Mouse (Mus musculus) midbrain, embryonic 16.5 days (tissue): ENCODE results near the gene Oip5. TPM values are rescaled to one million over a fixed set of nuclear protein-coding genes. Genes with fewer than 3 reads are reported as not detected.
A peak's percentile ranks its signal among the peaks of the same experiment; 100 is the strongest.
"Not testable (repeated sequence)": the region's sequence is repeated elsewhere in the genome, so short reads cannot be mapped to it uniquely, and the experiment has no call there.

Experiments
- ATAC-seq: fragments of 200-750 bp; cut with Nextera tagmentation; 2 replicates; pipeline ENCODE4 v1.8.0; 2017; ENCODE audit warnings: moderate TSS enrichment
- H3K27ac ChIP-seq: fragments of 300-500 bp; sonication (generic); 2 replicates; pipeline ENCODE4 v1.5.1; 2014; ENCODE audit warnings: mild to moderate bottlenecking, low read length, mixed read lengths
- H3K27me3 ChIP-seq: fragments of 300-500 bp; sonication (generic); 2 replicates; pipeline ENCODE4 v1.6.1; 2014; ENCODE audit warnings: low read depth, low read length, mixed read lengths; ENCODE audit not compliant: control insufficient read depth, insufficient read depth
- H3K36me3 ChIP-seq: fragments of 300-500 bp; sonication (generic); 2 replicates; pipeline ENCODE4 v1.6.1; 2014; ENCODE audit warnings: mild to moderate bottlenecking, low read length, moderate library complexity, mixed read lengths; ENCODE audit not compliant: control insufficient read depth, insufficient read depth
- H3K4me1 ChIP-seq: fragments of 300-500 bp; sonication (generic); 2 replicates; pipeline ENCODE4 v1.6.1; 2014; ENCODE audit warnings: mild to moderate bottlenecking, low read length, mixed read lengths; ENCODE audit not compliant: control insufficient read depth, insufficient read depth
- H3K4me2 ChIP-seq: fragments of 300-500 bp; sonication (generic); 2 replicates; pipeline ENCODE4 v1.6.1; 2014; ENCODE audit warnings: mild to moderate bottlenecking, low read length, mixed read lengths
- H3K4me3 ChIP-seq: fragments of 300-500 bp; sonication (generic); 2 replicates; pipeline ENCODE4 v1.5.1; 2014; ENCODE audit warnings: low read depth, mild to moderate bottlenecking, low read length, moderate library complexity, mixed read lengths
- H3K9ac ChIP-seq: fragments of 300-500 bp; sonication (generic); 2 replicates; pipeline ENCODE4 v1.6.1; 2014; ENCODE audit warnings: low read depth, low read length, mixed read lengths
- H3K9me3 ChIP-seq: fragments of 300-500 bp; sonication (generic); replicated peaks from 2 replicates; pipeline ENCODE4 v1.6.1; 2014; ENCODE audit warnings: mild to moderate bottlenecking, low read length, mixed read lengths; ENCODE audit not compliant: control insufficient read depth, poor library complexity, severe bottlenecking
- WGBS: fragments of 180-500 bp; shearing (Covaris S2); extraction: QIAGEN DNeasy Blood & Tissue Kit; methylation state at CpG from one replicate; pipeline ENCODE4 v1.1.7; 2014; 5-methylcytosine and 5-hydroxymethylcytosine counted together
- polyA plus RNA-seq: library from polyadenylated mRNA; unstranded; fragments of >200 nt; fragmentation: Nextera tagmentation; extraction: Ambion mirVana; gene quantifications from 2 replicates; pipeline ENCODE4 v1.2.1, GENCODE M21; 2015

Oip5 gene
- 3.4 and 3.7 TPM in 2 replicates for polyA plus RNA-seq

- Histone ChIP-seq H3K4me2 (peak within 1 kb of the TSS; percentile 95), H3K9ac (peak within 1 kb of the TSS; percentile 55), H3K4me1 (peaks cover 6% of the 10 kb centered on the region), H3K36me3 (no peaks in the 10 kb centered on the region), H3K27ac (no peak within 1 kb of the TSS), H3K4me3 (peak within 1 kb of the TSS; percentile 64), H3K27me3 (no peaks in the 10 kb centered on the region), H3K9me3 (no peaks in the 10 kb centered on the region)
- ATAC-seq, result peak; percentile 100
- WGBS, result under 1% methylated on average over 55 of the region's 55 CpGs
These were observed at the start of gene Oip5, which contains the start of gene Nusap1 for GRCm38 (mm10) chr2:119618199-119618982. Gene Oip5, minus strand, starts transcription at chr2:119618469. Gene Nusap1, plus strand, starts transcription at chr2:119618298.

- H3K4me2 ChIP-seq, H3K4me1 ChIP-seq, H3K27ac ChIP-seq, H3K27me3 ChIP-seq, H3K36me3 ChIP-seq, H3K9me3 ChIP-seq, ATAC-seq, H3K9ac ChIP-seq, H3K4me3 ChIP-seq: not testable (repeated sequence)
- 72% methylated on average over 19 of the region's 23 CpGs for WGBS
These were observed 47.5 kb upstream of the Oip5 start for GRCm38 (mm10) chr2:119665744-119666143.

GRCm38 (mm10) chr2:119662220-119663182 is 44.2 kb upstream of the Oip5 start, which contains the start of gene Ndufaf1:
Gene Ndufaf1, minus strand, starts transcription at chr2:119662827.
- peak; percentile 93 for ATAC-seq
- Histone ChIP-seq H3K27ac (no peak within 1 kb of the TSS), H3K9me3 (no peaks in the 10 kb centered on the region), H3K4me3 (peak within 1 kb of the TSS; percentile 77), H3K4me1 (peaks cover 7% of the 10 kb centered on the region), H3K27me3 (no peaks in the 10 kb centered on the region; the same call in 1 of the 2 replicates), H3K36me3 (0 out of 2 replicates have a peak, but pooled peaks cover 3% of the 10 kb centered on the region), H3K9ac (peak within 1 kb of the TSS; percentile 78), H3K4me2 (peak within 1 kb of the TSS; percentile 68)
- 1% methylated on average over 44 of the region's 44 CpGs for WGBS

GRCm38 (mm10) chr2:119644254-119644653 is 26.0 kb upstream of the Oip5 start:
- 88% methylated on average over 5 of the region's 5 CpGs for WGBS
- Histone ChIP-seq H3K4me3 (no peak overlapping the region), H3K27me3 (no peaks in the 10 kb centered on the region), H3K27ac (no peak overlapping the region), H3K4me1 (no peaks in the 10 kb centered on the region), H3K4me2 (no peak overlapping the region), H3K9ac (no peak overlapping the region), H3K36me3 (peaks cover 3% of the 10 kb centered on the region; the same call in 1 of the 2 replicates), H3K9me3 (no peaks in the 10 kb centered on the region)
- no peak for ATAC-seq

GRCm38 (mm10) chr2:119641214-119641912 is 23.1 kb upstream of the Oip5 start:
- H3K9ac ChIP-seq, result no peak overlapping the region
- H3K27ac ChIP-seq, result no peak overlapping the region
- WGBS, result 92% methylated on average over 5 of the region's 5 CpGs
- ATAC-seq, result no peak
- H3K9me3 ChIP-seq, result no peaks in the 10 kb centered on the region
- H3K36me3 ChIP-seq, result no peaks in the 10 kb centered on the region
- no peaks in the 10 kb centered on the region for H3K27me3 ChIP-seq
- H3K4me3 ChIP-seq, result no peak overlapping the region
- H3K4me2 ChIP-seq, result no peak overlapping the region
- H3K4me1 ChIP-seq, result no peaks in the 10 kb centered on the region

GRCm38 (mm10) chr2:119636781-119637180 is 18.5 kb upstream of the Oip5 start:
- WGBS, result 76% methylated on average over 1 of the region's 1 CpGs
- H3K27me3 ChIP-seq, result no peaks in the 10 kb centered on the region
- H3K4me3 ChIP-seq, result no peak overlapping the region
- no peak overlapping the region for H3K4me2 ChIP-seq
- H3K27ac ChIP-seq, result no peak overlapping the region
- ATAC-seq, result no peak
- H3K4me1 ChIP-seq, result no peaks in the 10 kb centered on the region
- no peak overlapping the region for H3K9ac ChIP-seq
- H3K9me3 ChIP-seq, result no peaks in the 10 kb centered on the region
- no peaks in the 10 kb centered on the region for H3K36me3 ChIP-seq

GRCm38 (mm10) chr2:119621302-119621701 is 3.0 kb upstream of the Oip5 start:
- no peak overlapping the region for H3K9ac ChIP-seq
- 96% methylated on average over 2 of the region's 2 CpGs for WGBS
- H3K27ac ChIP-seq, result no peak overlapping the region
- H3K4me2 ChIP-seq, result no peak overlapping the region
- ATAC-seq, result no peak
- H3K36me3 ChIP-seq, result no peaks in the 10 kb centered on the region
- no peak overlapping the region for H3K4me3 ChIP-seq
- no peaks in the 10 kb centered on the region for H3K27me3 ChIP-seq
- H3K9me3 ChIP-seq, result no peaks in the 10 kb centered on the region
- H3K4me1 ChIP-seq, result peaks cover 6% of the 10 kb centered on the region

GRCm38 (mm10) chr2:119619002-119619401 is 733 bp upstream of the Oip5 start:
- not testable (repeated sequence) for H3K4me1 ChIP-seq, H3K36me3 ChIP-seq, ATAC-seq, H3K27me3 ChIP-seq, H3K9me3 ChIP-seq, H3K27ac ChIP-seq
- WGBS, result 10% methylated on average over 6 of the region's 6 CpGs
- Histone ChIP-seq H3K9ac (peak overlapping the region; percentile 55), H3K4me3 (peak overlapping the region; percentile 64), H3K4me2 (peak overlapping the region; percentile 95)
